Mouse (Mus musculus): ENCODE results near the gene Phf3. TPM values are rescaled to one million over a fixed set of nuclear protein-coding genes. Genes with fewer than 3 reads are reported as not detected.

The Phf3 gene
- total and polyA plus RNA-seq, 2 experiments from 2014 or later = 17.7 to 30.6 TPM

DNA sequence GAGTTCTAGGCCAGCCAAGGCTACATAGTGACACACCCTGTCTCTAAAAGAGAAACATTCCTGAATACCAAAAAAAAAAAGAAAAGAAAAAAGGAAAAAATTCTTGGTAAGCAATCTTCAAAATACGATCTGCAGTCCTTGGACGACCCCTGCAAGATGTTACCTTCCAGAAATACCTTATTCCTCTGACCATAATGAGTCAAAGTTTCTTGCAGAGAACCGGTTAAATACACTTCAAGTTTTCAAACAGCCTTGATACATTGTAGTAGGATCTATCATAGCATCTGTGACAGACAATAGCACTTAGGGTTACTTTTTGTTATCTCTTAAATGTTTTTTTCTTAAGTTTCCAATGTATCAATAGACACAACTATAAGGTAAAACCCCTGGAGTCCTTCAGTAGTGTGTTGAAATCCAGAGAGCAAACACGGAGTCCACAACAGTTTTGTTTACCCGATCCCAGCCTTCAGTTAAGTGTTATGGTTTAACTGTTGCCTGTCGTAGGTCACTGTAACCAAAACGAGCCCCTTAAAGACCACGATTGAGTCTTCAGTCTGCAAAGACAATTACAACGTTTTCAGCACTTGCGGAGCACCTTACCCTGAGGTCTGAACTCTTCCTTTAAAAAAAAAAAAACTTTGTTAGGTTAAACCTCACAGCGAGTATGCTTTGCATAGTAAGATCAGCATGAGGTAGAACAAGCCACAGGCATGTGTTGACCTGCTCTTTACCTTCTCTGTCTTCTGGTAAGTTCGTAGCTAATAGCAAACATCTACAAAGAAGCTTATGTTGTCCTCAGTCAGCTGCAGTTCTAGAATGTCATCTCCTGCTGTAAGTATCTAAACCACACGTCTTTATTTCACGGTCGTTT lies 775 bp upstream of the Phf3 start:
- H3K9me3 ChIP-seq (replicated peaks; ENCODE audit: control insufficient read depth, low read length) = no peaks in the 10 kb centered on the region
- 47% methylated on average over 15 of the region's 15 CpGs for WGBS
- H3K4me3 ChIP-seq (ENCODE audit: low read depth, low read length) = peak overlapping the region; percentile 81
- no peaks in the 10 kb centered on the region for H3K36me3 ChIP-seq (replicated peaks; ENCODE audit: control insufficient read depth, insufficient read depth, low read length)
- TF ChIP-seq EP300 (IDR thresholded peaks at IDR 0.05; ENCODE audit: low read depth) (no peak), CTCF (IDR thresholded peaks at IDR 0.05; ENCODE audit: low read depth) (no peak)
- no peaks in the 10 kb centered on the region for H3K27me3 ChIP-seq (ENCODE audit: control insufficient read depth, insufficient read depth, low read length)
- H3K4me1 ChIP-seq (ENCODE audit: control insufficient read depth, insufficient read depth) = peaks cover 6% of the 10 kb centered on the region
- peak overlapping the region; percentile 98 for H3K27ac ChIP-seq (ENCODE audit: low read depth)
- peak overlapping the region; percentile 73 for H3K4me2 ChIP-seq (ENCODE audit: low read depth, low read length)
- peak overlapping the region; percentile 86; the same call in 1 of the 2 replicates for H3K9ac ChIP-seq (replicated peaks; ENCODE audit: low read depth, low read length)
- ATAC-seq (ENCODE audit: insufficient read depth, low read depth) (no peak; the same call in 1 of the 2 replicates), DNase-seq (ENCODE audit: low spot score) (no peak)

DNA sequence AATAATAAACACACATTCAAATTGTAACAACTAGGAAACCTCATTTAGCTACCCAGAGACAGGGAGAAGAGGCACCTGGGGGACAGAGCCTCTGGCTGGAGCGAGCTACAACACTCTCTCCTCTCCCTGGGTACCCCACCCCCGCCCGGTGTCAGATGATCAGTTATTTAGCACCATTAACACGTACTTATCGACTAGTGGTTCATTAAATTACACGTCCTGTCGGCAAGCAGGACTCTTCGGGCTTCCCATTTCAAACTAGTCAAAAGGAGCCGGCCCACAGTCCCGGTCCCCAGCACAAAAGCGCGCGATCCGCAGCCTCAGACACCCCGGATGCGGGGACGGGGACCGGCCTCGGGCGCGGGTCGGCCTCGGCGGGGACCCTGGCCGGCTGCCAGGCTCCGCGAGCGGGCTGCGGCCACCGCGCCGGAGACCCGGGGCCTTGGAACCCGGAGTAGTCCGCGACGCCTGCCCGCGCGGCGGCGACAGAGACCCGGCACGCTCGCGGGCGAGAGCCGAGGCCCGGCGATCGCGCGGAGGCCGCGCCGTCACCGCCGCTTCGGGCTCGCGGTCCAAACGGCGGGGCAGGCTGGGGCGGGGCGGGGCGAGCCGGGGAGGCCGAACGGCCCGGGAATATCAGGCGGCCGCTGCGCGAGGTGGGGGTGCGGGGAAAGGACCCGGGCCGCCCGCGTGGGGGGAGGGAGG lies 733 bp downstream of the Phf3 start:
- peak; percentile 56 for DNase-seq (ENCODE audit: low spot score)
- no peaks in the 10 kb centered on the region for H3K9me3 ChIP-seq (replicated peaks; ENCODE audit: control insufficient read depth, low read length)
- no peaks in the 10 kb centered on the region for H3K27me3 ChIP-seq (ENCODE audit: control insufficient read depth, insufficient read depth, low read length)
- H3K9ac ChIP-seq (replicated peaks; ENCODE audit: low read depth, low read length) = peak overlapping the region; percentile 86
- peak overlapping the region; percentile 98 for H3K27ac ChIP-seq (ENCODE audit: low read depth)
- H3K36me3 ChIP-seq (replicated peaks; ENCODE audit: control insufficient read depth, insufficient read depth, low read length) = no peaks in the 10 kb centered on the region
- WGBS = under 1% methylated on average over 64 of the region's 79 CpGs
- peaks cover 6% of the 10 kb centered on the region for H3K4me1 ChIP-seq (ENCODE audit: control insufficient read depth, insufficient read depth)
- H3K4me2 ChIP-seq (ENCODE audit: low read depth, low read length) = peak overlapping the region; percentile 73
- ATAC-seq (ENCODE audit: insufficient read depth, low read depth) = peak; percentile 74
- TF ChIP-seq CTCF (IDR thresholded peaks at IDR 0.05; ENCODE audit: low read depth) (no peak), EP300 (IDR thresholded peaks at IDR 0.05; ENCODE audit: low read depth) (no peak)
- peak overlapping the region; percentile 81 for H3K4me3 ChIP-seq (ENCODE audit: low read depth, low read length)

DNA sequence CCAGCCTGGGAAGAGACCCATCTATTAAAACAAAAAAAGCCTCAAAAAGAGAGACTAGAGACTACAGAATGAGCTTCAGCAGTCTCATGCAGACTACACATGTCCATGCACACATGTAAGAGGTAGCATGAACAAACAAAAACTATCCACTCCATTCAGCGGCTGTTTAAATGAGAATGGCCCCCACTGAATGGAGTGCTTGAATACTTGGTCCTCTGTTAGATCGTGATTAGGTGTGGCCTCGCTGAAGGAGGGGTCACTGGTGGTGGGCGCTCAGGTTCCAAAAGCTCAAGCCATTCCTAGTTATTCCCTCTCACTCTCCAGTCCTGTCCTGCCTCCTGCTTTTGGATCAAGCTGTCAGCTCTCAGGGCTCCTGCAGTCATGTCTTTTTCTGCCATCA lies 5.9 kb downstream of the Phf3 start:
- TF ChIP-seq EP300 (IDR thresholded peaks at IDR 0.05; ENCODE audit: low read depth) (no peak), CTCF (IDR thresholded peaks at IDR 0.05; ENCODE audit: low read depth) (no peak)
- H3K9ac ChIP-seq (replicated peaks; ENCODE audit: low read depth, low read length) = no peak overlapping the region
- no peak for ATAC-seq (ENCODE audit: insufficient read depth, low read depth)

DNA sequence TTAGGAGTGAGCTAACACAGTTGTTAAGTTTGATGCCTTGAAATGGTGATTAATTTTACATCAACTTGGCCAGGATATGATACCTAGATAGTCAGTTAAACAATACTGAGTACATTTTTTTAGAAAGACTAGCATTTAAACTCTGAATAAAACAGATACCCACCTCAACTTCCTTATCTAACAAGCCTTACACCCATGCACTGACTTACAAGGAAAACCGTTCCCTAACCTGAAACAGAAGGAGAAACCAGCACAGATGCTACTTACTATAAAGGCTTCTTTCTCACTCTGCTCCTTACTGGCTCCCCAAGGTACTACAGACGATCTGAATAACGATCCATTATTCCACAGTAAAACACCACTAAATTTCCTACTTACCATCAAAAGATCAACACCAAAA lies 21.2 kb downstream of the Phf3 start:
- Histone ChIP-seq H3K27ac (ENCODE audit: low read depth) (no peak overlapping the region), H3K4me3 (ENCODE audit: low read depth, low read length) (no peak overlapping the region), H3K36me3 (replicated peaks; ENCODE audit: control insufficient read depth, insufficient read depth, low read length) (0 out of 2 replicates have a peak, but pooled peaks cover 3% of the 10 kb centered on the region), H3K27me3 (ENCODE audit: control insufficient read depth, insufficient read depth, low read length) (no peaks in the 10 kb centered on the region), H3K9ac (replicated peaks; ENCODE audit: low read depth, low read length) (no peak overlapping the region), H3K9me3 (replicated peaks; ENCODE audit: control insufficient read depth, low read length) (no peaks in the 10 kb centered on the region), H3K4me2 (ENCODE audit: low read depth, low read length) (no peak overlapping the region), H3K4me1 (ENCODE audit: control insufficient read depth, insufficient read depth) (peaks cover 8% of the 10 kb centered on the region)
- WGBS = 80% methylated on average over 3 of the region's 3 CpGs
- TF ChIP-seq CTCF (IDR thresholded peaks at IDR 0.05; ENCODE audit: low read depth) (no peak), EP300 (IDR thresholded peaks at IDR 0.05; ENCODE audit: low read depth) (no peak)
- ATAC-seq (ENCODE audit: insufficient read depth, low read depth) = no peak
- DNase-seq (ENCODE audit: low spot score) = no peak

More for the DNA sequence above, 5.9 kb downstream of the Phf3 start:
- Histone ChIP-seq H3K4me3 (ENCODE audit: low read depth, low read length) (no peak overlapping the region), H3K9me3 (replicated peaks; ENCODE audit: control insufficient read depth, low read length) (no peaks in the 10 kb centered on the region), H3K27ac (ENCODE audit: low read depth) (no peak overlapping the region), H3K36me3 (replicated peaks; ENCODE audit: control insufficient read depth, insufficient read depth, low read length) (no peaks in the 10 kb centered on the region), H3K4me1 (ENCODE audit: control insufficient read depth, insufficient read depth) (peaks cover 6% of the 10 kb centered on the region), H3K4me2 (ENCODE audit: low read depth, low read length) (no peak overlapping the region), H3K27me3 (ENCODE audit: control insufficient read depth, insufficient read depth, low read length) (no peaks in the 10 kb centered on the region)
- WGBS = 72% methylated on average over 4 of the region's 4 CpGs
- DNase-seq (ENCODE audit: low spot score) = no peak

DNA sequence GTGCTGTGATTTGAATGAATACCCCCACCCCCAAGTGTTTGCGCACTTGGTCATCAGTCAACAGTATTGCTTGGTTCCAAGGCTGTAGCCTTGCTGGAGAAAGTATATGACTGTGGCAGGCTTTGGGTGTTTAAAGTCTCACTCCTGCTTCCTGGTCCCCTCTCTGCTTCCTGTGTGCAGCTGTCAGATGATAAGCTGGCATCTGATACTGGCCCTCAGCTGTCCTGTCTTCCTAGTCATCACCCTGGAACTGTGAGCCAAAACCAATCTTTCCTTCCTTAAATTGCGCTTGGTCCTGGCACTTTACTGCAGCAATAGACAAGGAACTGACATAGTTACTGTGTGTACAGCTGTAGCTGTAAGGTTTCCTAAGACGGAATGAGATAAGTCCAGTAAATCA lies 21.8 kb downstream of the Phf3 start:
- Histone ChIP-seq H3K4me1 (ENCODE audit: control insufficient read depth, insufficient read depth) (peaks cover 8% of the 10 kb centered on the region), H3K4me2 (ENCODE audit: low read depth, low read length) (no peak overlapping the region), H3K27me3 (ENCODE audit: control insufficient read depth, insufficient read depth, low read length) (no peaks in the 10 kb centered on the region), H3K9me3 (replicated peaks; ENCODE audit: control insufficient read depth, low read length) (no peaks in the 10 kb centered on the region), H3K9ac (replicated peaks; ENCODE audit: low read depth, low read length) (no peak overlapping the region), H3K27ac (ENCODE audit: low read depth) (no peak overlapping the region), H3K4me3 (ENCODE audit: low read depth, low read length) (no peak overlapping the region), H3K36me3 (replicated peaks; ENCODE audit: control insufficient read depth, insufficient read depth, low read length) (0 out of 2 replicates have a peak, but pooled peaks cover 3% of the 10 kb centered on the region)
- no peak for DNase-seq (ENCODE audit: low spot score)
- 67% methylated on average over 3 of the region's 3 CpGs for WGBS
- no peak for ATAC-seq (ENCODE audit: insufficient read depth, low read depth)
- TF ChIP-seq EP300 (IDR thresholded peaks at IDR 0.05; ENCODE audit: low read depth) = no peak
- no peak for TF ChIP-seq CTCF (IDR thresholded peaks at IDR 0.05; ENCODE audit: low read depth)

All from heart, postnatal 0 days (tissue).